Mouse (Mus musculus): ENCODE measurements around the gene Gsdme.

Gene Gsdme

DNA sequence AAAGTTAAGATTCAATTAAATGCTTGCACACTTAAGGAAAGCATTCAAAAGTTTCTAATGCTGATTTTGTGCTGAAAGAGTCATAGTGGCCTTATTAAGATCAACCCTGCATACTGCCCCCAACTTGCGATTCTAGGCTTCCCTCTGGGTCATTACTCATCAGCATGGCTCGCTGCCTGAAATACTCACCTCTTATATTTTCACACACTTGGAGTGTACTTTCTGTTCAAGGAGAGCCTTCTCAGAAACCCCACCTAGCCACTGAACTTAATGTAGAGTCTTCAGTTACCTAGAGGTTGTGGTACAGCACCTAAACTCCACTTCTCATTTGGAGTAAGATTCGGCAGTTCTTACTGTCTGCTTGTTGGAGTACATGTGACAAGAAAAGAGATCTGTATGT lies 72.1 kb downstream of the Gsdme start:
- no peak for DNase-seq (ENCODE audit: inconsistent age in 2 of 2, low spot score in 1 of 2)

DNA sequence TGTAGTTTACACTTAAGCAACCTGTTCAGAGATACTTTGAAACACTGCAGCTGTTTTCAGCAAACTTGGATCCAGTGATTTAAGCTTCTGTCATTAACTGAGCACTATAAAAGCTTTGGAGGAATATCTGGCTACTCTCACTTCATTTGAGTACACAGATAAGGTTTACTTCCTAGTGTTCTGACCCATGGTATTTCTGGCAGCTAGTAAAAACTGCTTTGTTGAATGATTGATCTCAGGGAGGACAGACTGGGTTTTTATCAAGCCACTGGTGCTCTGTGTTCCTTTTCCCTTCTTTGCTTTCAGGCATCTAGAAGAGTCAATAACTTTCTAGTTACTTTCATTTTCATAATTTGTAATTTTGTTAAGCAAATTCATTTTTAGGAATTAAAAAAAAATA lies 74.3 kb downstream of the Gsdme start:
- no peak for DNase-seq (ENCODE audit: inconsistent age in 2 of 2, low spot score in 1 of 2)

DNA sequence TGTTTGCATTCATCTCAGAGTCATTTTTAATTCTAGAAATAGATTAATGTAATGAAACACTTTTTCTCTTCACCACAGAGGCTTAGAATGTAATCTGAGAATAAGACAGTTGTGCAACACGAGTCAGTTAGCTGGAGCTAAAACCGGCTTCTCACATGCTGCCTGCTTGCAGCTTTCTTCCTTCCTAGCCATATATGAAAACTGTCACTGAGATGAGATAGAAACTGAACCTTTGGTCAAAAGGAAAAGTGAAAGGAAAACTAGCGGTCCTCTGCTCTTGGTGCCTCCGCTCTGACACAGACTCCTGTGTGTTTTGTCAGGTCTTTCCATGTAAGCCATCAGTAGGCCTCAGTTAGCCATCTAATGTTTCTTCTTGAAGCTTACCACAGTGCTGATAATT lies 75.7 kb downstream of the Gsdme start:
- peak in 1 of 2 experiments; percentile 44 for DNase-seq (ENCODE audit: inconsistent age in 2 of 2, low spot score in 1 of 2)

DNA sequence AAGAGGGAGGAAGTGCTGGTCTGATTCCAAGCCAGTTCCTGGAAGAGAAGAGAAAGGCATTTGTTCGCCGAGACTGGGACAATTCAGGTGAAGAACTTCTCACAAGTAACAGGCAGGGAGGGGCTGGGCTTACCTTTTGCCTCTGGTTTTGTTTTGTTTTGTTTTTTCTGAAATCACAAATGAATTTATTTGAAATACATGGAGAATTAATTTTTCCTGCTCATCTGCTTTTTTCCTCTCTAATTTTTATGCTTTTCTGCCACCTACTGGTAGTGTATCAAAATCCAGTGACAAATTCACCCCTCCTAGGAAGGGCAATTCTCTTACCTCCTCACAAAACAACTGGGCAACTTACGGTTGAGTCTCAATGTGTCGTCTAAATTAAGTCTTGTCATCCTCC lies 83.5 kb downstream of the Gsdme start:
- DNase-seq (ENCODE audit: inconsistent age in 2 of 2, low spot score in 1 of 2): peak in 1 of 2 experiments; percentile 66

DNA sequence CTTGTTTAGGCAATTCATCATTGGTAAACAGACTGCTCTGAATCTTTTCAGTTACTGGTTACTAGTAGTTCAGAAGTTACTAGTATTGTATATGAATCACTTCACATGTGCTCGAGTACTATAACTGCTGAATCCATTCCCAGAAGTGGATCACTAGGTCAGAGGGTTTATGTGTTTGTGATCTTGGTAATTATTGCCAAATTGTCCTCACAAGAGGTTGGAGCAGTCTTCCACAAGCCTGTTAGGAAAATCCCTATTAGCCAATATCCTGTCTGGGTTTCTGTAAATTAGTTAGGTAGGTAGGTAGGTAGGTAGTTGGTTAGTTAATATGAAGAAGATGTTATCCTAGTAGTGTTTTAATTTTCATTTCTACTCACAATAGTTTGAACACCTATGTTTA lies 87.9 kb downstream of the Gsdme start:
- no peak for DNase-seq (ENCODE audit: inconsistent age in 2 of 2, low spot score in 1 of 2)

DNA sequence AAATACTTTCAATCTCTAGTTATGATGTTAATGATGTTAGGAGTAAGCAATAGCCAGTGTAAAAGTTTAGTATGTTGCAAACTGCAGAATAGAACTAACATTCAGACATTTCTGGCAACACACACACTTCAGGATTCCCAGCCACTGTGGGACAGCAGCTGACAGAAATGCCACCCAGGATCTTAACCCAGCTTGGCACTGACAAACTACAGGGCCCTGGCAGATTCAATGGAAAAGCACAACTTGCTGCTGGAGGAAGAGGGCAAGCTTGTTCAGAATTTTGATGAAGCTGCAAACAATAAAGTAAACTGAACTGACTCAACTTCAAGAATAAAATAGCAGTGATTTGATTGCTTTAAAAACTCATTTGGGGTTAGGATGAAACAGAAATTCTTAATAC lies 93.9 kb downstream of the Gsdme start:
- DNase-seq (ENCODE audit: inconsistent age in 2 of 2, low spot score in 1 of 2): no peak

DNA sequence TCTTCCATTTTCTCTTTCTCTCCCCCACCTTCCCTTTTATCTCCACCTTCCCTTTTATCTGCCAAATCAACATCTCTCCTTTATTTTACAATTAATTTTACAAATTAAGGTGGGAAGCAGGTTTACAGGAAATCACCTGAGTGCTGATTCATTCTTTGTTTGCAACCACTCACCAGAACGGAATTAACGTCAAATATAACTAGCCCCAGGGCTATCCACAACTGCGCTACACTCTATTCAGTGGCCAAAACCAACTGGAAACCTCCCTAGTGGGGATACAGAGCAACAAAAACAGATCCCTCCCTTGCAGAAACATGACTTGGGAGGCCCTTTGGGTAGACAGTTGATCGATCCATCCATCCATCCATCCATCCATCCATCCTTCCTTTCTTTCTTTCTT lies 94.8 kb downstream of the Gsdme start:
- no peak for DNase-seq (ENCODE audit: inconsistent age in 2 of 2, low spot score in 1 of 2)

DNA sequence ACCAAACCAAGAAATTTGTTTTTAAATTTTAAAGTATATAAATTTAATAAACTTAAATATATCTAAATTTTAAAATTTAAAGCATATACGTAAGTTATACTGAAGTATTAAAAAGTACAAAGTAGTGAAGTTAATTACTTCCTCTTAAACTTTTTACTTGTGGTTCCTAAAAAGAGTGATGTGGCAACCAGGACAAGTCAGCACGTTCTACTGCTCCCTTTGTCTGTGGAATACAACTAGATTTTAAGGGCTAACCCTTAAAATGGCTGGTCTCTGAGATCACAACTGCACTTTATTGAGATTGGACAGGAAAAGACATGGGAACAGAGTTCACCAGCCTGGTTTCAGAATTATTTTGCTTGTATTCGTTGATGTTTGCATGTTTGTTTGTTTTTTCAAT lies 100.6 kb downstream of the Gsdme start:
- DNase-seq (ENCODE audit: inconsistent age in 2 of 2, low spot score in 1 of 2): no peak

DNA sequence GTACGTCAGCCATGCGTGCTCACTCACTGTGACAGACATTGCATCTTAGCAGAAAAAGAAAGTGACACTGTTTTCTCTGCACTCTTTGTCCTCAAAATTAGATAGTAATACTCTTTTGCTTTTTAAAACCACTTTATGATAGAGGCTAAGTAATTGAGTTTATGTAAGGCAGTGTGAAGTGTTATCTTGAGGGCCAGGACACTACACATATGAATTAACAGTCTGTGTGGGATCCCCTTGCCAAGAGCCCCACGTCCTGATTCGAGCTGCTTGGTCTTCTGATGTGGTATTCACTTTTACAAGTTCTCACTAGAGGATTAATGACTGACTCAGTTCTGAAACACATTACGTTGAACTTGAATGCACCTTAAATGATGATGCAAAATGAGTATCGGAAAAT lies 103.8 kb downstream of the Gsdme start:
- DNase-seq (ENCODE audit: inconsistent age in 2 of 2, low spot score in 1 of 2): no peak

DNA sequence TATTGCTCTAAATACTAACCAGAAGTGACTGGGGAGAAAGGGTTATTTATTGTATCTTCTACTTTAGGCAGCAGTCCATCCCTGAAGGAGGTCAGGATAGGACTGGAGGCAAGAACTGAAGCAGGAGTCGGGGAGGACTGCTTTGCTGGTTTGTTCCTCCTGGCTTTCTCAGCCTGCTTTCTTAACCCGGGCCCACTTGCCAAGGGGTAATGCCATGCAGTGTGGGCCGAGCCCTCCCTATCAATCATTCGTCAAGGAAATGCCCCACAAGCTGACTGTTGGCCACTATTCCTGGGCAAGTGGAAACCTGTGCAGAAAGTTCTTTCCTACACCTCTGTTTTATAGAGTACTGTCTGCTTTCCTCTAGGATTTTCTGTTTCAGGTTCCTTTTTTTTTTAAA lies 114.3 kb downstream of the Gsdme start:
- no peak for DNase-seq (ENCODE audit: inconsistent age in 2 of 2, low spot score in 1 of 2)

DNA sequence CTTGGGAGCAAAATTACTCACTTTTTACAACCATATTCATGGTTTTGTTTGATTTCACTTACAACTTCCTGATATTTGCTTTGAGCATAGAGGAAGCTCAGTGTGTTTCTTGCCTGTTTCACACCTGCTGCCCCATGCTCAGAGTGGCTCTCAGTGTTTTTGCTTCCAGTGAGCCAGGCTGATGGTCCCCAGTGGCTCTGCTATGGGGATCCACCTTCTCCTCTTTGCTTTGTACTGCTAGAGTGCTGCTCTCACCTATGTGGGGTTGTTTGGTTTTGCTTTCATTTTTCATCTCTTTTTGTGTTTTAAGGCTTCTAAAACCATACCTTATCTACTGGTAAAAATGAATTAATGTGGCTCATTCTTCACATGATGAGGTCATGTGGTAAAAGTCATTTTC lies 117.5 kb downstream of the Gsdme start:
- DNase-seq (ENCODE audit: inconsistent age in 2 of 2, low spot score in 1 of 2): no peak

DNA sequence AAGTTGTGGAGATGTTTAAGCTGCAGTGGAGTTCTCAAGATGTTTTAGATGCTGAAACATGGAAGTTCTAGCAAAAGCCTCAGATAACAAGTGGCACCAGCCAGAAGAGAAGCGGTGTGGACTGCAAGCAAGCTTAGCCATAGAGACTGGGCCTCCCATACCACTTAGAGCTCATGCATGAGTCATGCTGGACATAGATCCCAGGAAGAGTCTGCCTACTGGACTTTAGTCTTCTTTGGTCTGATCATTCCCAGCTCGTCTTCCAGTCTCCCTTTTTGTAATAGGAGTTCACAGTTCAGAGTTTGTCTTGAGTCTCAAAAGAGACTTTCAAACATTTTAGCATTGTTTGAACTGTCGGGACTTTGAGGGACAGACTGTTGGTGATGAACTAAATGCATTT lies 124.1 kb downstream of the Gsdme start:
- DNase-seq (ENCODE audit: inconsistent age in 2 of 2, low spot score in 1 of 2): no peak
